Mouse (Mus musculus) splenic B cell, adult 2 months (primary cell): ENCODE data around the gene Ak1.

Experiments used
- DNase-seq: peaks from one replicate; pipeline ENCODE4 v3.0.0-alpha.2; 2011; ENCODE audit warnings: low read depth, low spot score
- H3K27me3 ChIP-seq: 2 replicates; pipeline ENCODE4 v1.6.1; 2012; ENCODE audit warnings: mild to moderate bottlenecking, low read length, moderate library complexity, mixed read lengths; ENCODE audit not compliant: control insufficient read depth, poor library complexity, insufficient read depth, severe bottlenecking
- H3K36me3 ChIP-seq: 2 replicates; pipeline ENCODE4 v1.6.1; 2012; ENCODE audit warnings: mild to moderate bottlenecking, low read length, moderate library complexity, mixed read lengths; ENCODE audit not compliant: control insufficient read depth, poor library complexity, insufficient read depth, severe bottlenecking

Gene Ak1

DNA sequence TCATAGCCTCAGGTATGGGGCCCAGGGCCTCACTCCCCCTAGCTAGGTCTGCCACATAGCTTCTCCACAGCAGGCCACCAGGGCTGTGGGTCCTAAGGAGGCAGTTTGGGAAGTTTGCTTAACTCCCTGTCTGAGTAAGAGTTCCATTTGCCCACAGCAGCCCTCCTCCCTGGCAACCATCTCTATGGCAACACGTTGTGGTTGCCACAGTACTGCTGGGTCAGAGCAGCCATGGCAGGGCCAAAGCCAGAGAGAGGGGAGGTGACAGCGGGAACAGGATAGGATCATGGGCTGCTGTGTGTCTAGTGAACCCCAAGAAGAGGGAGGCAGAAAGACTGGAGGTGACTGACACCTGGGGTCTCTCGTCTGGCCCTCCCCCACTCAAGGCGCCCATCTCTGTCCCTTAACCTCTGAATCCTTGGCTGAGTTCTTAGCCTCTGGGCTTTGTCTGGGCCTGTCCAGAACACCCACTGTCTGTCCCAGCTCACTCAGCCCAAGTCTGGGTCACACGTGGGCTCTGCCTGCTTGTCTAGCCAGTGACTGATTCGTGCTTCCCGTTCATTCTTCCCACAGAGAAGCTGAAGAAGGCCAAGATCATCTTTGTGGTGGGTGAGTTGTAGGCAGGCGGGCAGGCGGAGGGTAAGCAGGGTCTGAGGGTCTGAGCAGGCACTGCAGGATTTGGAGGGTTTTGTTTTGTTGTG is 7.9 kb downstream of the Ak1 start:
- no peak for DNase-seq

DNA sequence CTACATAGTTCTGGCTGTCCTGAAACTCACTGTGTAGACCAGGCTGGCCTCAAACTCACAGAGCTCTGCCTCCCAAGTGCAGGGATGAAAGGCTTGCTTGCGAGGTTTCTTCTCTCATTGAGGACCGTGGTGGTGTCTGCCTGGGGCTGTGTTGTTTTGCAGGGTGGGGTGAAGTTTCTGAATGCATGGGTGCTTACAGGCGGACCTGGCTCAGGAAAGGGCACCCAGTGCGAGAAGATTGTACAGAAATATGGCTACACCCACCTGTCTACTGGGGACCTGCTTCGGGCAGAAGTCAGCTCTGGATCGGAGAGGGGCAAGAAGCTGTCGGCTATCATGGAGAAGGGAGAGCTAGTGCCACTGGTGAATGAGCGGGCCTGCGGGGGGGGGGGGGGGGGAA is 8.5 kb downstream of the Ak1 start:
- Histone ChIP-seq H3K36me3 (no peaks in the 10 kb centered on the region), H3K27me3 (no peaks in the 10 kb centered on the region)
- DNase-seq = no peak

More for the DNA sequence above, 7.9 kb downstream of the Ak1 start:
- no peaks in the 10 kb centered on the region for H3K27me3 ChIP-seq
- H3K36me3 ChIP-seq = no peaks in the 10 kb centered on the region

DNA sequence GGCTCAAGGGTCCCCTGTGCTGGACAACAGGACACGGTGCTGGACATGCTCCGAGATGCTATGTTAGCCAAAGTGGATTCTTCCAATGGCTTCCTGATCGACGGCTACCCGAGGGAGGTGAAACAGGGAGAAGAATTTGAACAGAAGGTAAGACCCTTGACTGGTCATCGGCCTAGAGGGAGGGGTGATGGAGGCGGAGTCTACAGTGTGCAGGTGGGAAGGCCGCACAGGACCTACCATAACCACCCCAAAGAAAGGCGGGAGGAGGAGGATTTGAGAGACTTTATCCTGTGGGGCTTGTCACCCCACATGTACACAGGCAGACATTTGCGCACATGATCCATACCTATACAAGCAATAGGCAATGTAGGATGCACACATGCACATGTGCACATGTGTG is 9.5 kb downstream of the Ak1 start:
- no peaks in the 10 kb centered on the region for H3K27me3 ChIP-seq
- DNase-seq = no peak
- no peaks in the 10 kb centered on the region for H3K36me3 ChIP-seq

DNA sequence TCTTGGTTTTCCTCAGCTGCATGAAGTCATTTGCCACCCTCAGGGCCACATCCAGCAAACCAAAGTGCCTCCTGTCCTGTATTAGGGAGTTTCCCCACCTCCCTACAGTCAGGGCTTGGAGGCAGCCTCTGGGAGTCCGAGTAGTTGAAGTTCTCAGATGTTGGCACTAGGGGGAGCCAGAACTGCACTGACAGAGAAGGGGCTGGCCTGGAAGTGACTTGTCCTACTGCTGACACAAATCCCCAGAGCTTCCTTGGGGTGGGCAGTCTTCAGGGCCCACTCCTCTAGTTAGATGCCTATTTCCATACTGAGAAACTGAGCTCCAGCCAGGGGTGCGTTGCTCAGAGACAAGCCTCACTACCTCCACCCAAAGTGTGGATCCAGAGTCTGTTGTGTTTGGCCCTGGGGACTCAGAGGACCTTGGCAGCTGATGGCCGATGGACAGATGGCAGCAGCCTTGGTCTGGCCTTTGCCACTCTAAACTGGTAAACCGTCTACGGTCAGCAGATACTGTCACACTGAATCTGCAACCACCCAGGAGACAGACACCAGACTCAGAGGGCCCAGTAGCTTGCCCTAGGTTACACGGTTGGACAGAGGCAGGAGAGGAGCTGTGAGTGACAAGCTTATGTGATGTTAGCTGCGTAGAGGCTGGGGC is 10.3 kb downstream of the Ak1 start:
- H3K27me3 ChIP-seq = no peaks in the 10 kb centered on the region
- peak; percentile 89 for DNase-seq
- no peaks in the 10 kb centered on the region for H3K36me3 ChIP-seq

DNA sequence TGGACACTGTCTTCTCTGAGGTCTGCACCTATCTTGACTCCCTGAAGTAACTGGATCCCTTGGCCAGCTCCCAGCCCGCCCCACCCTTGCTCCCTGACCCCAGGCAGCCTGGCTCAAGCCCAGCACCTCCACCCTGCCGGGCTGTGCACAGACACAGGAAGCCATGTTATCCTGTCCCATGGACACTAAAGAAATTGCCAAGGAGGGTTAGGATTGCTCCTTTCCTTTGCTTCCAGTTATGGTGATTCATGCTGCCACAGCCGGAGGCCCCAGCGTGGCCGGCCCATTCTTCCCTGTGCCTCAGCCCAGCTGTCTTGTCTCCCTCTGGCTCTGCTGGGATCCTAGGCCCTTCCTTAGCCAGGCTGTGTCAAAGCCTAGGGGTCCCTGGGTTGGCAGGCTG is 12.1 kb downstream of the Ak1 start:
- Histone ChIP-seq H3K36me3 (no peaks in the 10 kb centered on the region), H3K27me3 (no peaks in the 10 kb centered on the region)
- no peak for DNase-seq

DNA sequence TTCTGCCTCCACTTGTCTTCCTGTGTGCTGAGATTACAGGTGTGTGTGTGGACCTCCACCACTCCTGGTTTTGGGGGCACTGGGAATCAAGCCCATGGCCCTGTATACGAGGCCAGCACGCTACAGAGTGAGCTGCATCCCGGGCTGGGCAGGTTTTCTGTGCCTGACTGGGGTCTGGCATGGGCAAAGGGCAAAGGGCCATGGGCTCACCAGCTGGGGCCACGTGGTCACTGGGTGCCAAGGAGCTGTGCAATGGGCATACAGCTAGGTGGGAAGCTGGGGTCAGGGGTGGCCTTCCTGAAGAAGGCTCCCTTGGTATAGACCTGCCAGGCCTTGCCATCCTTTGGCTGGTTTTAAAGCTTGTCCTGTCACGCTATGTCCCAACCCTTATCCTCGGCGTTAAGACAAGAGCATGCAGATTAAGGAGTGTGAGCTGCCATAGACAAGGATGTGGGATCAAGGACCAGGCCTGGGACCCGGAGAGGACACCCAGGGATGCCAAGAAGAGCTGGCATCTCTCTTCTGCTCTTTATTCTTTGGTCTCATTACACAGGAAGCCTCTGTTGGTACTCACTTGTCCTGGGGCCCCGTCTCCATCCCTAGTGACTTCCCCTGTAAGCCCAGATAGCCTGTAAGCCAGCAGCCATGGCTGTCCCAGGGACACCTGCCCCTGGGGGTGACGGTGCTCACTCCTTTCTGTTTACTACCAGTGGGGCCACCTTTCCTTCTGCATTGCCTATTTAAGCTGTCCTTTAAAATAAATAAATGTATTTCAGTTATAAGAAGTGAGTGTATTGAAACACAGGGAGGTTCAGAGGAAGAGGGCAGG is 12.9 kb downstream of the Ak1 start:
- no peaks in the 10 kb centered on the region for H3K27me3 ChIP-seq
- no peaks in the 10 kb centered on the region for H3K36me3 ChIP-seq
- no peak for DNase-seq

DNA sequence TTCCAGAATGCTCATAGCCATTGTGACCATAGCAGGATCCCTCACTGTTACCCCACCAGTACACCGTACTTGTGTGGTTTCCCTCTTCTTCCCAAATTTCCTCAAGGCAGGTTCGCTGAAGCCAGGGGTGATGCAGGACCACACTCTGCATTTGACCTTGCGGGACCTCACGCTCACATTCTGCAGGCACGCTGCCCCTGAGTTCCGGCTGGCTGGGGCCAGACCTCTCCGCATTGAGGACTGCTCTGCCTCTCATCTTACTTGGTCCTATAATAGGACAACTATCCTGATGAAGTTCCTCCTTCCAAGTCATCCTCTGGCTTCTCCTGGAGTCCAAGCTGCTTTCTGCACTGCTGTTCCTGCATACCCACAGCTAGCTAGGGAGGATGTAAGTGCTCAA is 15.1 kb downstream of the Ak1 start:
- Histone ChIP-seq H3K36me3 (no peaks in the 10 kb centered on the region), H3K27me3 (no peaks in the 10 kb centered on the region)
- DNase-seq = no peak

DNA sequence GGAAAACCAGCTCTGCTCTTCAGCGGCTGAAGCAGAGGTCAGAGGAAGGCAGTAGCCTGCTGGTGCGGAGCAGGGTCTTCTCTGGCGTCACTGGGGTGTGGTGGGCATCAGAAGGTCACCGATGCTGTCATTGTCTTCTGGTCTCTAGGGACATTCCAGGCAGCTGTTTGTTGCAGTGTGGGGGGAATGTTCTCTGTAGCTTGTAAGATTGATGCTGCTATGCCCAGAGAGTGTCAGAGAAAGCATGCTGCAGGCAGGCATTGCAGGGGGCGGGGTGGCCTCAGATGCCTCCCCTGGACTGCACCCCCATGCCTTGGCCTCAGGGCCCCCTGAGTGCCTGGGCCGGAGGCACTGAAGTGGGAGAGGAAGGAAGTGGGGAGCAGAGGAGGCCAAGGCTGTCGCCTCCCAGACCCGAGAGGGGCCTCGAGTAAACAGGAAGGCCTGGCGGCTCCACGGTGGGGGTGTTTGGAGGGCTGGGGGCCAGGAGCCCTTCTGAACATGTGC is 16.3 kb downstream of the Ak1 start:
- H3K36me3 ChIP-seq = no peaks in the 10 kb centered on the region
- no peaks in the 10 kb centered on the region for H3K27me3 ChIP-seq
- DNase-seq = peak; percentile 69

DNA sequence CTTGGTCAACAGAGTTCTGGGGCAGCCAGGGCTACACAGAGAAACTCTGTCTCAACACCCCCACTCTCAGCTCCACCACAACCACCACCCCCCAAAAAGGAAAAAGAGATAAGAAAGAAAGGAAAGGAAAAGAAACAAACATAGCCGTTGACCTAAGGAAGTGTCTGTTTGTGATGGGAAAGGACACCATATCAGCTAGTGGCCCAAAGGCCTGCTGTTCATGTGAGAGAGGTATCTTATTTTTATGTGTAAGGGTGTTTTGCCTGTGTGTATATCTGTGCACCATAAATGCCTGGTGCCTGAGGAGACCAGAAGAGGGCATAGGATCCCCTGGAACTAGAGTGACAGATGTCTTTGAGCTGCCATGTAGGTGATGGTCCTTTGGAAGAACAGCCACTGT is 18.1 kb downstream of the Ak1 start:
- DNase-seq = no peak
- Histone ChIP-seq H3K36me3 (no peaks in the 10 kb centered on the region), H3K27me3 (no peaks in the 10 kb centered on the region)

DNA sequence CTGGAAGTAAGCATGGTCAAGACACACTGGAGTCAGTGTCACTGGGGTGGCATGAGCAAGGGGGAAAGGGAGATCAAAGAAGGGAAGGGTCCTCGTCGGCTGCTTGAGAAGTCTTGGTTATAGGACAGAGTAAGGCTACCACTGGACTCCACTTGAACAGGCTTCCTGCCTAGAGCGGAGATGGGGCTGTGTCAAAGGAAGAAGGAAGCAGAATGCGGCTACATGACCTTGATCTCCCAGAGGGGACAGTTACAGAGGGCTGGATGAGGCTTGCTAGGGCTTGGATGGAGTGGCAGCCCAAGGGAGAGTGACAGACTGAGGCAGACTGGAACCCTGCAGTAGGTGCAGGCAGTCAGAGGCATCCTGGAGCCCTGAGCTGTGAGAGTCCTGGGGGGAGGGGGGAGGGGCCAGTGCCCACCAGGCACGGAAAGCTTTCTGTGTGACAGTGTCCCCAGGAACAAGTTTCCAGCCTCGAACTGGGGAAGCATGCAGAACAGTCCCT is 19.0 kb downstream of the Ak1 start:
- no peak for DNase-seq
- no peaks in the 10 kb centered on the region for H3K27me3 ChIP-seq
- no peaks in the 10 kb centered on the region for H3K36me3 ChIP-seq

DNA sequence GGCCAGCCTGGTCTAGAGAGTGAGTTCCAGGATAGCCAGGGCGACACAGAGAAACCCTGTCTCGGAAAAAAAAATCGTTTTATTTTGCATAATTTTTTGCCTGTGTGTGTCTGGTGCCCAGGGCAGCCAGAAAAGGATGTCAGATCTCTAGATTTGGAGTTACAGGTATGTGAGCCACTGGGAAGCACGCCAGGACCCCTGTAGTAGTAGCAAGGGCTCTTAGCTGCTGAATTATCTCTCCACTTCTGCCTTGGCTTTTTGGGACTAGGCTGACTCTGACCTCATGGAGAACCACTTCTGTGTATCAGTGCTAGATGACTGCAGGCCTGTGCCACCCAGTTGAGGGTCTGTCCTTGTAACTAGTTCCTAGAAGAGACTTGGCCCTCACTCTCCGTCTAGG is 20.3 kb downstream of the Ak1 start:
- Histone ChIP-seq H3K27me3 (no peaks in the 10 kb centered on the region), H3K36me3 (no peaks in the 10 kb centered on the region)
- DNase-seq = no peak

DNA sequence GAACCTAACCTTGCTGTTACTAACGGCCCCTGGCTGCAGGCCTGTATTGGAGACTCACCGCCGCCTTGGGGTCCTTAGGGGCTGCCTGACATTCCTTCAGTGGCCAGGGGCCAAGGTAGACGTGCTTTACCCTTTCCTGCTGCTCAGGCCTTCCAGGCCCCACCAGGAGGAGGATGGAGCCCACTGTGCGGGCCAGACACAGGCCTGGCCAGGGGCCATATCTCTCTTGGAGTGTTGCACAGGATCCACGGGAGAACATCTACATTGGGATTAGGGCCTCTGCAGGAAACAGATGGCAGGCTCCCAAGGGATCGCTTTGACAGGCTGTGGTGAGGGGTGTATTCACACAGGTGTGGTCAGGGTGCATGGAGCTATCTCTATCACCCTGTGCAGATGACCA is 21.3 kb downstream of the Ak1 start:
- DNase-seq = no peak
- Histone ChIP-seq H3K36me3 (no peaks in the 10 kb centered on the region), H3K27me3 (no peaks in the 10 kb centered on the region)

DNA sequence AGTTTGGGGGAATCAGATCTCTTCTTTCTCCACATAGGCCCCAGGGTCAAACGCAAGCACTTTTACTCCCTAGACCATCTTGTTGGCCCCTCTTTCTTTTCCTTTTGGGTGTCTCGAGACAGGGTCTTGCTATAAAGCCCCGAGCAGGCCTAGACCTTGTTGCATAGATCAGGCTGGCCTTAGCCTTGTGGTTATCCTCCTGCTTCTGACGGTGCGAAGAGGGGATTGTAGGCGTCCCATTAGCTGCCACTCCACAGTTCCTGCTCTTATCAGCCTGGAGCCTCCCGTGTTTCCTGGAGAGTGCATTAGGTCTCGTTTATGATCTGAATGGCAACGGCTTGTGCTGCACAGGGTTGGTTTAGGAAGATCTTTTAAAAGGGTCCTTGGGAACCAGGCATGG is 22.5 kb downstream of the Ak1 start:
- Histone ChIP-seq H3K27me3 (no peaks in the 10 kb centered on the region), H3K36me3 (no peaks in the 10 kb centered on the region)
- DNase-seq = no peak

DNA sequence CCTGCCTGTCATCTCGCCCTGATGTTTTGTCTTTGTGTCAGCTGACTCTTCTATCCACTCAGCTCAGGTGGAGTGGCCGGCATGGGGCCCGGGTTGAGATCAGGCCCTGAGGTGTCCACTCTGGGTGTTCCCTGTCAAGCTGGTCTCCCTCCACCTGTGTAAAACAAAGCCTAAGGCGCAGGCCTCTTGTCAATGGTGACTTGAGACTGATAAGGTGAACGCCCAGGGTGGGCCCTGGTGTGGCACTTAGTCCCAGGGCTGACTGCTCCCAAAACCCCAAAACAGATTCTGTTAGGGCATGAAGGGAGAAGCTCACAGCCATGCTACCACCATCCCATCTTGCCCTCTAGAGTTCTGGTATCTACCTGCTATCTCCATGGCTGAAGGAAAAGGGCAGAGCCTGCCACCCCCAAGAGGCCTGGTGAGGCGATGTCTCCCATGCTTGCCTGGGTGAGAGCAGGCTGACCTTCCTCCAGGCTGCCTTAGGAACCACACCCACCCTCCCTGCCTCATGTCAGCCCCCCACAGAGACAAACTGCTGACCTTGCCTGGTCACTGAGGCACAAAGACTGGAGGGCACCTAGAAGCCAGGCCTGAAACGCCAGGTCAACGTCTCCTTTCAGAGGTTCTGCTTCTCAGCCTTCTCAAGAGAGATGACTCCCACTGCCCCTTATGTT is 23.4 kb downstream of the Ak1 start:
- no peaks in the 10 kb centered on the region for H3K36me3 ChIP-seq
- DNase-seq = no peak
- no peaks in the 10 kb centered on the region for H3K27me3 ChIP-seq
